Mouse (Mus musculus): ENCODE results near the gene Msrb2. TPM values are rescaled to one million over a fixed set of nuclear protein-coding genes. Genes with fewer than 3 reads are reported as not detected.

Msrb2 gene
- polyA plus RNA-seq, 1 experiment from 2014 or later: 19.2 TPM

DNA sequence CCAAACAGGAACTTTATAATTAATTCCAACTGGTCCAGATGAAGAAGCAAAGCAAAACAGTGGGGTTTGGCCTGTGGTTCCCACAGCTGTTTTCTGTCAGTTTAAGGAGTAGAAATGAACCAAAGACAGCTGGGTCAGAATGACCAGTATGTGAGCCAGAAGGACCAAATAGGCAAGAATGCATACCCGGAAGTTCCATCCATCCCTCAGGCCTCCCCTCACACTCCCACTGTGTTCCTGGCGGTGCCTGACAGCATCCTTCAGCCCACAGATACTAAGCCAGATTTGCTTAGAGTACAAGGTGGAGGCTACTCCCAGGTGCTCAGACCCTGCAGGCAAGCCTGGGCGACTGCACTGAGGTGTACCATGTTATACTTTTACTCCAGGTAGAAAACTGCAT lies 35.3 kb downstream of the Msrb2 start:
- Histone ChIP-seq H3K4me1 (ENCODE audit: control insufficient read depth, insufficient read depth, low read length) (no peaks in the 10 kb centered on the region), H3K4me2 (ENCODE audit: low read depth, low read length) (no peak overlapping the region), H3K27me3 (replicated peaks; ENCODE audit: control insufficient read depth, insufficient read depth, low read length) (no peaks in the 10 kb centered on the region), H3K9me3 (ENCODE audit: control insufficient read depth, low read length) (no peaks in the 10 kb centered on the region), H3K27ac (replicated peaks; ENCODE audit: low read depth, low read length) (no peak overlapping the region), H3K36me3 (ENCODE audit: control insufficient read depth, insufficient read depth, low read length) (no peaks in the 10 kb centered on the region), H3K9ac (ENCODE audit: low read depth, low read length) (no peak overlapping the region), H3K4me3 (ENCODE audit: low read depth, low read length) (no peak overlapping the region)
- 39% methylated on average over 3 of the region's 3 CpGs for WGBS
- 0 out of 2 replicates have a peak, but pooled peaks have one; percentile 30 for ATAC-seq (ENCODE audit: low read depth)
- no peak for DNase-seq (ENCODE audit: low spot score)

DNA sequence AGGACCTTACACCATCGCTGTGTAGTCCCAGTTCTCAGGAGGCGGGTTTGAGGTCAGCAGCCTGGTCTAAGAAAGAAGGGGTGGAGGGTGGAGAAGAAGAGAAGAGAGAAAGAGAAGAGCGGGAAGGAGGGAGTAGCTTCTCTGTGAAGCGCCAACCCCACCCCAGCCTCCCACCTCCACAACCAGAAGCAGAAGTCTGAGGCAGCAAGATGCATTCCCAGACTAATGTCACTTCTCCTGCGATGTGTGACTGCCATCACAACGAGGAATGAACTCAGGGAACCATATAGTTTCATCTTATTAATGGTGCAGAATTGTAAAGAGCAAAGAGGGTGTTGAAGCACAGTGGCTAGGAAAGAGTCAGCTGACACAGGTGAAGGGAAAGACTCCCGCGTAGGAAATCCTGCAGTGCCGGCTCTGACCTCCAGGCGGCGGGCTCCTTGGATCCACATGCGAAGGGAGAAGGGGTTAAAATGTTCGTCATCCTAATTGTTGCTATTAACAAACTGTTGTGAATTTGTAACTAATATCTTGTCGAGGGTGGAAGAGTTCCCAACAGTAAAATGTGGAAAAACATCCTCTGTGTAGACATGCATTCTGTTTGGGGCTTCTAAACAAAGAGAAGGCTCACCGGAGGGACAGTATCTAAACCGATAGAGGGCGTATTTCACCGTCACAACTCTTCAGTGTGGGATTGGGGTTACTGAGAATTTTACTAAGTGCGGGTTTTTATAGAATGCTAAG lies 43.2 kb downstream of the Msrb2 start:
- Histone ChIP-seq H3K9ac (ENCODE audit: low read depth, low read length) (no peak overlapping the region), H3K4me2 (ENCODE audit: low read depth, low read length) (peak overlapping the region; percentile 54), H3K27ac (replicated peaks; ENCODE audit: low read depth, low read length) (no peak overlapping the region), H3K9me3 (ENCODE audit: control insufficient read depth, low read length) (no peaks in the 10 kb centered on the region), H3K4me3 (ENCODE audit: low read depth, low read length) (peak overlapping the region; percentile 27), H3K27me3 (replicated peaks; ENCODE audit: control insufficient read depth, insufficient read depth, low read length) (no peaks in the 10 kb centered on the region), H3K4me1 (ENCODE audit: control insufficient read depth, insufficient read depth, low read length) (no peaks in the 10 kb centered on the region), H3K36me3 (ENCODE audit: control insufficient read depth, insufficient read depth, low read length) (no peaks in the 10 kb centered on the region)
- DNase-seq (ENCODE audit: low spot score) (peak; percentile 31), ATAC-seq (ENCODE audit: low read depth) (peak; percentile 67)
- WGBS: 20% methylated on average over 19 of the region's 19 CpGs

DNA sequence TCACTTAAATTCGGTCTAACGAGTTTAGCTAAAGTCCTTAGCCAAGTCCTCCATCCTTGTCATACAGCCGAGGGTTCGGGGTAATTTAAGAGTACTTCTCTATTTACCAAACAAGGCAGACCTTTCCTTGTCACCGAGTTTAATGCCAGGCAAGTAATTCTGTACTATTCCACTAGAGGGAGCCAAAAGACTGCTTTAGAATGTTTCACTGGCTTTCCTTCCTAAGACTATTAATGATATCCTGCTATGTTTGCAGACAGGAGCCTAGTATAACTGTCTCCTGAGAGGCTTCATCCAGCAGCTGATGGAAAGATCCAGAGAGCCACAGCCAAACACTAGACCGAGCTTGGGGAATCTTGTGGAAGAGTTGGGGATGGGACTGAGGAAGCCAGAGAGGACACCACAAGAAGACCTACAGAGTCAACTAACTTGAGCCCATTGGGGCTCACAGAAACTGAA lies 43.9 kb downstream of the Msrb2 start:
- DNase-seq (ENCODE audit: low spot score): peak; percentile 82
- H3K27ac ChIP-seq (replicated peaks; ENCODE audit: low read depth, low read length): no peak overlapping the region
- WGBS: 2% methylated on average over 6 of the region's 6 CpGs
- no peak overlapping the region for H3K9ac ChIP-seq (ENCODE audit: low read depth, low read length)
- no peaks in the 10 kb centered on the region for H3K4me1 ChIP-seq (ENCODE audit: control insufficient read depth, insufficient read depth, low read length)
- H3K9me3 ChIP-seq (ENCODE audit: control insufficient read depth, low read length): no peaks in the 10 kb centered on the region
- peak overlapping the region; percentile 27 for H3K4me3 ChIP-seq (ENCODE audit: low read depth, low read length)
- ATAC-seq (ENCODE audit: low read depth): peak; percentile 55
- no peaks in the 10 kb centered on the region for H3K36me3 ChIP-seq (ENCODE audit: control insufficient read depth, insufficient read depth, low read length)
- H3K27me3 ChIP-seq (replicated peaks; ENCODE audit: control insufficient read depth, insufficient read depth, low read length): no peaks in the 10 kb centered on the region
- H3K4me2 ChIP-seq (ENCODE audit: low read depth, low read length): peak overlapping the region; percentile 54

DNA sequence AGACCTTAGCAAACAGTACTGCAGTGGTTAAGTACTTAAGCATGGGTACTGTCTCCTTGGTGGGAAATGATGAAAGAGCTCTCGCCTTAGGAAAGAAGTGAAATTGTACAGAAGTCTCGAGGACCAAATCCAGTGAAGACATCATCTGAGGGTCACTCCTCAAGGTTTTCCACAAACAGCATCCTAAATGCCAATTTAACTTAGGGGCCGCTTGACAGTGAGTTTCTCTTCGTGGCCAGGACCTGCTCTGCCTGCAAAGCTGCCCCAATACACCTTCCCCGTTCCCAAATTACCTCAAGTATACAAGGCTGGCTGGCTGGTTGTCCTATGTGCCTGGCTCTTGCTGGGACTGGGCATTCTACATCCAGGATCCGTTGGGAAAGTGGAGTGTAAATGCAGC lies 44.8 kb downstream of the Msrb2 start:
- Histone ChIP-seq H3K4me3 (ENCODE audit: low read depth, low read length) (no peak overlapping the region), H3K9me3 (ENCODE audit: control insufficient read depth, low read length) (no peaks in the 10 kb centered on the region), H3K27me3 (replicated peaks; ENCODE audit: control insufficient read depth, insufficient read depth, low read length) (no peaks in the 10 kb centered on the region), H3K9ac (ENCODE audit: low read depth, low read length) (no peak overlapping the region), H3K4me2 (ENCODE audit: low read depth, low read length) (no peak overlapping the region), H3K4me1 (ENCODE audit: control insufficient read depth, insufficient read depth, low read length) (no peaks in the 10 kb centered on the region), H3K27ac (replicated peaks; ENCODE audit: low read depth, low read length) (no peak overlapping the region), H3K36me3 (ENCODE audit: control insufficient read depth, insufficient read depth, low read length) (no peaks in the 10 kb centered on the region)
- WGBS: 64% methylated on average over 6 of the region's 6 CpGs
- DNase-seq (ENCODE audit: low spot score) (no peak), ATAC-seq (ENCODE audit: low read depth) (no peak)

DNA sequence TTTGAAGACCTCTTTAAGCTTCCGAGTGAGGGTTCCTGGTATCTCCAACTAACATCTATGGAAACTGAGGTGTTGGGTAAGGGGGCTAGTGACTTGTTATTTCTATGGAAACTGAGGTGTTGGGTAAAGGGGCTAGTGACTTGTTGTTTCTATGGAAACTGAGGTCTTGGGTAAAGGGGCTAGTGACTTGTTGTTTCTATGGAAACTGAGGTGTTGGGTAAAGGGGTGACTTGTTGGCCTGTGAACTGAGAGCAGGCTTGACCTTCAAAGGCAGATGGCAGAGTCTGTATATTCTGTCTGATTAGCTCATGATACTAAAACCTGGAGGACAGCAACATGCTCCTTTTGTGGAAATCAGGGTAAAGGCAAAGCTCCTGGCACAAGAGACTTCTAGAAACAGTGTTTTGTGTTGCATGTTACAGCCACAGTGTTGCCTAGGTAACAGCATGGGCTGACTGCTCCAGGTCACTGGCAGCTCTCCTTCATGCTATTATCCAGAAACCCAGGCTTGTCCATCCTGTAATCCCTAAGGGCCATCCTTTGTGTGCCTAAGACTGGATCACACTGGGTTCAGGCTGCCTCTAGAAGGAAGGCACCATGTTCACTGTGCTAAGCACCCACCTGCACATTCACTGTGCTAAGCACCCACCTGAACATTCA lies 48.6 kb downstream of the Msrb2 start:
- H3K4me1 ChIP-seq (ENCODE audit: control insufficient read depth, insufficient read depth, low read length): no peaks in the 10 kb centered on the region
- H3K27ac ChIP-seq (replicated peaks; ENCODE audit: low read depth, low read length): no peak overlapping the region
- DNase-seq (ENCODE audit: low spot score): no peak
- H3K36me3 ChIP-seq (ENCODE audit: control insufficient read depth, insufficient read depth, low read length): no peaks in the 10 kb centered on the region
- no peak for ATAC-seq (ENCODE audit: low read depth)
- WGBS: 73% methylated on average over 1 of the region's 1 CpGs
- no peaks in the 10 kb centered on the region for H3K9me3 ChIP-seq (ENCODE audit: control insufficient read depth, low read length)
- no peak overlapping the region for H3K4me2 ChIP-seq (ENCODE audit: low read depth, low read length)
- no peak overlapping the region for H3K9ac ChIP-seq (ENCODE audit: low read depth, low read length)
- H3K4me3 ChIP-seq (ENCODE audit: low read depth, low read length): no peak overlapping the region
- peaks cover 13% of the 10 kb centered on the region; the same call in 1 of the 2 replicates for H3K27me3 ChIP-seq (replicated peaks; ENCODE audit: control insufficient read depth, insufficient read depth, low read length)

DNA sequence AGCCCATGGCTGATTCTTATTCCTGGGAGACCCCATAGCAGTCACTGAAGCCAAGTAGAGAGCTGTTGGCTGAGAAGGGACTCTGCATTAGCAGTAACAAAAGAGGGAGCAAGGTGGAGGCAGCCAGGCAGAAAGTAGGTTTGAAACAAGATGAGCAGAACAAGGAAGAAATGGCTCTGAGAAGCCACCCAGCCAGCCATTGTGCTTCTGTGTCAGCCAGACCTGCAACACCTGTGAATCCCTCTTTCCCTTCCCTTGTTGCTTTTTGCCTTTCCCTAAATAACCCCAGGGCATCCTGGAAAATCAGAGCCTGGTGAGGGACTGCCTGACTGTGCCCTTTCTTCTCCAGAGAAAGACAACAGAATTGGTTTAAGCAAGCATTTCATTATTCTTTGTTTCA lies 51.0 kb downstream of the Msrb2 start:
- Histone ChIP-seq H3K27me3 (replicated peaks; ENCODE audit: control insufficient read depth, insufficient read depth, low read length) (peaks cover 25% of the 10 kb centered on the region), H3K9me3 (ENCODE audit: control insufficient read depth, low read length) (no peaks in the 10 kb centered on the region), H3K4me3 (ENCODE audit: low read depth, low read length) (no peak overlapping the region), H3K36me3 (ENCODE audit: control insufficient read depth, insufficient read depth, low read length) (no peaks in the 10 kb centered on the region), H3K4me1 (ENCODE audit: control insufficient read depth, insufficient read depth, low read length) (no peaks in the 10 kb centered on the region), H3K27ac (replicated peaks; ENCODE audit: low read depth, low read length) (no peak overlapping the region), H3K9ac (ENCODE audit: low read depth, low read length) (no peak overlapping the region), H3K4me2 (ENCODE audit: low read depth, low read length) (no peak overlapping the region)
- ATAC-seq (ENCODE audit: low read depth) (no peak), DNase-seq (ENCODE audit: low spot score) (no peak)

DNA sequence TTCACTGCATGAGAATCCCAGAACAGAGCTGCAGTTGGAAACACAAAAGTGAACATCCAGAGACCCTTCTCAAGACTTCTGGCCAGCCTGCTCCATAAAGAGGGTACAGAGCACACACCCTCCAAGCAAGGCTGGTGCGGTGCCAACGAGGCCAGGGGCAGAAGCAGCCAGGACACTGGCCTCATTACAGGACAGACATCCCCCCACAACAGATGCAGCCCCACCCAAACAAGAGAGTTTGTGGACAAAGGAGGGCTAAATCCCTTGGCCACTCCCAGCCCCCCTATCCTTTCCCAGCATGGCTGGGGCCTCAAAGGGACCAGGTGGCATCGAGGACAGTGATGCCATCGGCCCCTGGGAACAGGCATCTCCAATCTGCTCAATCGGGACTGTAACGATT lies 51.8 kb downstream of the Msrb2 start:
- ATAC-seq (ENCODE audit: low read depth): no peak
- no peaks in the 10 kb centered on the region for H3K4me1 ChIP-seq (ENCODE audit: control insufficient read depth, insufficient read depth, low read length)
- H3K9ac ChIP-seq (ENCODE audit: low read depth, low read length): no peak overlapping the region
- peaks cover 31% of the 10 kb centered on the region for H3K27me3 ChIP-seq (replicated peaks; ENCODE audit: control insufficient read depth, insufficient read depth, low read length)
- no peak for DNase-seq (ENCODE audit: low spot score)
- no peak overlapping the region for H3K4me2 ChIP-seq (ENCODE audit: low read depth, low read length)
- no peak overlapping the region for H3K4me3 ChIP-seq (ENCODE audit: low read depth, low read length)
- no peaks in the 10 kb centered on the region for H3K9me3 ChIP-seq (ENCODE audit: control insufficient read depth, low read length)
- no peak overlapping the region for H3K27ac ChIP-seq (replicated peaks; ENCODE audit: low read depth, low read length)
- H3K36me3 ChIP-seq (ENCODE audit: control insufficient read depth, insufficient read depth, low read length): no peaks in the 10 kb centered on the region
- WGBS: 71% methylated on average over 6 of the region's 6 CpGs

DNA sequence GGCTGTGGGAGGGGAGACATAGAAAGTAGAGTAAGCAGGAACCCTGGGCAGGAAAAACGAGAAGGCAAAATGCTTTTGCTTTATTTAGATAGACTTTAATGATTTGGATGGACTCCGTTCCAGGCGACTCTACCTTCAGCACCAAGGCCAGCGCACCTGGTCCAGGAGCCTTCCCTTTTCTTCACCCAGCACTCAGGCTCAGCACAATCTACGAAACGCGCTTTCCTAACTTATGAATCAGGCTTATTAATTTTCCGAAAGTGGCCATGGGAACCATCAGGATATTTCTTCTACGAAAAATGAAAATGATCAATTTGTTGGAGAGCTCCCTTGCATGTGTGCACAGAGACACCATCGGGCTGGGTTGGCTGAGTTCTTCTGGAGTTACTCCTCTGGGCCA lies 57.8 kb downstream of the Msrb2 start:
- Histone ChIP-seq H3K27ac (replicated peaks; ENCODE audit: low read depth, low read length) (no peak overlapping the region), H3K9ac (ENCODE audit: low read depth, low read length) (no peak overlapping the region), H3K4me1 (ENCODE audit: control insufficient read depth, insufficient read depth, low read length) (no peaks in the 10 kb centered on the region), H3K4me3 (ENCODE audit: low read depth, low read length) (no peak overlapping the region), H3K27me3 (replicated peaks; ENCODE audit: control insufficient read depth, insufficient read depth, low read length) (peaks cover 78% of the 10 kb centered on the region), H3K36me3 (ENCODE audit: control insufficient read depth, insufficient read depth, low read length) (no peaks in the 10 kb centered on the region), H3K9me3 (ENCODE audit: control insufficient read depth, low read length) (no peaks in the 10 kb centered on the region), H3K4me2 (ENCODE audit: low read depth, low read length) (no peak overlapping the region)
- no peak for ATAC-seq (ENCODE audit: low read depth)
- peak; percentile 86 for DNase-seq (ENCODE audit: low spot score)
- 2% methylated on average over 10 of the region's 10 CpGs for WGBS
